23 mouse cellular contexts compared by ENCODE assay signal in genomic region chr8:128218886-128219285, GRCm38 (mm10).
DNase-seq lines count a peak whose midpoint lies in the region; ATAC-seq and TF ChIP-seq lines count a peak whose summit lies in the region.
"Had no signal": no experiment of that assay in that cellular context is flagged by ENCODE, and none has a peak within 500 bp of the region (broad histone marks: within the 10 kb centered on the region; RNA-seq: fewer than 3 reads in every experiment).

No protein-coding gene starts in this region.

- no peak for TF ChIP-seq EP300 in heart, postnatal 0 days (IDR thresholded peaks at IDR 0.05; ENCODE audit: low read depth)

- no peak overlapping the region for H3K9ac ChIP-seq in heart, embryonic 12.5 days
- no peak overlapping the region for H3K9ac ChIP-seq in lung, embryonic 16.5 days (ENCODE audit: low read length)
- no peak overlapping the region for H3K9ac ChIP-seq in heart, postnatal 0 days (replicated peaks; ENCODE audit: low read depth, low read length)
- H3K9ac ChIP-seq: embryonic facial prominence, embryonic 12.5 days; forebrain, embryonic 15.5 days; hindbrain, embryonic 15.5 days; liver, embryonic 14.5 days; midbrain, embryonic 15.5 days; neural tube, embryonic 15.5 days; stomach, embryonic 15.5 days had no signal

- TF ChIP-seq POLR2A in lung, adult 2 months (IDR thresholded peaks at IDR 0.05; ENCODE audit: borderline replicate concordance, extremely low read depth, low read depth, low read length): no peak

- H3K4me3 ChIP-seq in gastrocnemius, adult 2 months: no peak overlapping the region
- H3K4me3 ChIP-seq in heart, embryonic 12.5 days: no peak overlapping the region
- H3K4me3 ChIP-seq in lung, embryonic 16.5 days (ENCODE audit: low read length): no peak overlapping the region
- H3K4me3 ChIP-seq in lung, adult 2 months (replicated peaks; ENCODE audit: extremely low read depth, low read depth, low read length): no peak overlapping the region
- H3K4me3 ChIP-seq in heart, postnatal 0 days (ENCODE audit: low read depth, low read length): no peak overlapping the region
- H3K4me3 ChIP-seq: embryonic facial prominence, embryonic 12.5 days; forebrain, embryonic 10.5 days; forebrain, embryonic 15.5 days; hindbrain, embryonic 10.5 days; hindbrain, embryonic 15.5 days; midbrain, embryonic 15.5 days; neural tube, embryonic 15.5 days; stomach, embryonic 15.5 days had no signal

- H3K4me2 ChIP-seq in heart, embryonic 12.5 days: no peak overlapping the region
- no peak overlapping the region for H3K4me2 ChIP-seq in lung, embryonic 16.5 days (ENCODE audit: low read depth, low read length)
- H3K4me2 ChIP-seq in heart, postnatal 0 days (ENCODE audit: low read depth, low read length): peak overlapping the region; percentile 28; the same call in 1 of the 2 replicates
- H3K4me2 ChIP-seq: embryonic facial prominence, embryonic 12.5 days; forebrain, embryonic 15.5 days; hindbrain, embryonic 15.5 days; midbrain, embryonic 15.5 days; neural tube, embryonic 15.5 days; stomach, embryonic 15.5 days had no signal

- H3K27me3 ChIP-seq in heart, embryonic 12.5 days (replicated peaks): no peaks in the 10 kb centered on the region
- H3K27me3 ChIP-seq in lung, embryonic 16.5 days (ENCODE audit: control insufficient read depth, insufficient read depth, low read depth, low read length): no peaks in the 10 kb centered on the region
- H3K27me3 ChIP-seq in heart, postnatal 0 days (ENCODE audit: control insufficient read depth, insufficient read depth, low read length): no peaks in the 10 kb centered on the region
- H3K27me3 ChIP-seq: CH12.LX; embryonic facial prominence, embryonic 12.5 days; forebrain, embryonic 15.5 days; hindbrain, embryonic 15.5 days; midbrain, embryonic 15.5 days; neural tube, embryonic 15.5 days; stomach, embryonic 15.5 days had no signal

- DNase-seq in gastrocnemius, adult 2 months: no peak
- DNase-seq in gastrocnemius, postnatal 4 days (ENCODE audit: low spot score in 2 of 2): no peak
- no peak for DNase-seq in heart, adult 8-10 months (ENCODE audit: low spot score)
- no peak for DNase-seq in lung, adult 2 months
- DNase-seq in heart, postnatal 0 days (ENCODE audit: low spot score): peak; percentile 25
- DNase-seq in adrenal gland, postnatal 36 days: no peak
- DNase-seq: embryo, embryonic 11 days; liver; right cerebral cortex, postnatal 14 days had no signal

- no peak for ATAC-seq in heart, embryonic 12.5 days (ENCODE audit: insufficient number of reproducible peaks, low FRiP score)
- ATAC-seq in lung, embryonic 16.5 days (ENCODE audit: low read depth): no peak
- no peak; the same call in 1 of the 2 replicates for ATAC-seq in heart, postnatal 0 days (ENCODE audit: insufficient read depth, low read depth)
- ATAC-seq: activated CD4-positive, CD25-positive, alpha-beta regulatory T cell, adult 4 months; forebrain, embryonic 15.5 days; inflammation-experienced regulatory T-cells, adult 6 months; midbrain, embryonic 15.5 days had no signal

- no peak for TF ChIP-seq CTCF in gastrocnemius, adult 2 months (IDR thresholded peaks at IDR 0.05)
- no peak for TF ChIP-seq CTCF in lung, adult 2 months (IDR thresholded peaks at IDR 0.05; ENCODE audit: insufficient read depth, low read length)
- no peak for TF ChIP-seq CTCF in heart, postnatal 0 days (IDR thresholded peaks at IDR 0.05; ENCODE audit: low read depth)

- no peaks in the 10 kb centered on the region for H3K36me3 ChIP-seq in heart, embryonic 12.5 days
- H3K36me3 ChIP-seq in lung, embryonic 16.5 days (ENCODE audit: control insufficient read depth, insufficient read depth, low read length): no peaks in the 10 kb centered on the region
- no peaks in the 10 kb centered on the region for H3K36me3 ChIP-seq in heart, postnatal 0 days (replicated peaks; ENCODE audit: control insufficient read depth, insufficient read depth, low read length)
- H3K36me3 ChIP-seq: embryonic facial prominence, embryonic 12.5 days; forebrain, embryonic 10.5 days; forebrain, embryonic 15.5 days; hindbrain, embryonic 10.5 days; hindbrain, embryonic 15.5 days; midbrain, embryonic 15.5 days; neural tube, embryonic 15.5 days; stomach, embryonic 15.5 days had no signal

- intact Hi-C loops in gastrocnemius, adult 2 months (cut with DNase I): loop anchor here (5.0 to 10.0 kb wide), 2 partner anchors 138 to 304 kb away; partner anchors contain the start of gene Nrp1

- H3K4me1 ChIP-seq in heart, embryonic 12.5 days (replicated peaks): peaks cover 44% of the 10 kb centered on the region
- H3K4me1 ChIP-seq in lung, embryonic 16.5 days (replicated peaks; ENCODE audit: control insufficient read depth, insufficient read depth, low read length): peaks cover 17% of the 10 kb centered on the region
- peaks cover 4% of the 10 kb centered on the region; the same call in 1 of the 2 replicates for H3K4me1 ChIP-seq in lung, adult 2 months (ENCODE audit: control insufficient read depth, insufficient read depth, low read length)
- H3K4me1 ChIP-seq in heart, postnatal 0 days (ENCODE audit: control insufficient read depth, insufficient read depth): peaks cover 38% of the 10 kb centered on the region
- H3K4me1 ChIP-seq: hindbrain, embryonic 10.5 days; hindbrain, embryonic 15.5 days; midbrain, embryonic 15.5 days; neural tube, embryonic 15.5 days; stomach, embryonic 15.5 days had no signal

- H3K9me3 ChIP-seq in heart, embryonic 12.5 days (replicated peaks): no peaks in the 10 kb centered on the region
- no peaks in the 10 kb centered on the region for H3K9me3 ChIP-seq in lung, embryonic 16.5 days (ENCODE audit: control insufficient read depth, low read length)
- no peaks in the 10 kb centered on the region for H3K9me3 ChIP-seq in heart, postnatal 0 days (replicated peaks; ENCODE audit: control insufficient read depth, low read length)
- H3K9me3 ChIP-seq: embryonic facial prominence, embryonic 12.5 days; forebrain, embryonic 10.5 days; forebrain, embryonic 15.5 days; hindbrain, embryonic 10.5 days; hindbrain, embryonic 15.5 days; midbrain, embryonic 15.5 days; neural tube, embryonic 15.5 days; stomach, embryonic 15.5 days had no signal

- WGBS in heart, embryonic 12.5 days: 18% methylated on average over 2 of the region's 2 CpGs
- 40% methylated on average over 2 of the region's 2 CpGs for WGBS in lung, embryonic 16.5 days
- WGBS in lung, adult 2 months: 71% methylated on average over 2 of the region's 2 CpGs
- WGBS in heart, postnatal 0 days: 13% methylated on average over 2 of the region's 2 CpGs

- H3K27ac ChIP-seq in gastrocnemius, adult 2 months: peak overlapping the region; percentile 64
- H3K27ac ChIP-seq in heart, embryonic 12.5 days (ENCODE audit: poor library complexity, severe bottlenecking): peak overlapping the region; percentile 81
- 0 out of 2 replicates have a peak overlapping the region, but pooled peaks have one; percentile 39 for H3K27ac ChIP-seq in lung, embryonic 16.5 days (ENCODE audit: low read length)
- H3K27ac ChIP-seq in heart, postnatal 0 days (ENCODE audit: low read depth): peak overlapping the region; percentile 87
- H3K27ac ChIP-seq: embryonic facial prominence, embryonic 12.5 days; forebrain, embryonic 10.5 days; forebrain, embryonic 15.5 days; hindbrain, embryonic 10.5 days; hindbrain, embryonic 15.5 days; liver, embryonic 14.5 days; midbrain, embryonic 15.5 days; neural tube, embryonic 15.5 days; stomach, embryonic 15.5 days had no signal
